Mouse (Mus musculus) limb, embryonic 15.5 days (tissue): ENCODE results near the gene L3mbtl4. TPM values are rescaled to one million over a fixed set of nuclear protein-coding genes. Genes with fewer than 3 reads are reported as not detected.

ENCODE experiments used
- ATAC-seq: fragments of 200-750 bp; cut with Nextera tagmentation; 2 replicates; pipeline ENCODE4 v1.8.0; 2017; ENCODE audit warnings: low read depth, moderate TSS enrichment; ENCODE audit not compliant: insufficient number of reproducible peaks, low FRiP score, low TSS enrichment
- H3K27ac ChIP-seq: fragments of 300-500 bp; sonication (generic); 2 replicates; pipeline ENCODE4 v1.5.1; 2015; ENCODE audit warnings: moderate library complexity, mild to moderate bottlenecking, inconsistent platforms
- H3K27me3 ChIP-seq: fragments of 300-500 bp; sonication (generic); 2 replicates; pipeline ENCODE4 v1.6.1; 2015; ENCODE audit warnings: inconsistent platforms
- H3K36me3 ChIP-seq: fragments of 300-500 bp; sonication (generic); 2 replicates; pipeline ENCODE4 v1.6.1; 2015; ENCODE audit warnings: inconsistent platforms
- H3K4me1 ChIP-seq: fragments of 300-500 bp; sonication (generic); 2 replicates; pipeline ENCODE4 v1.6.1; 2015; ENCODE audit warnings: inconsistent platforms
- H3K4me2 ChIP-seq: fragments of 300-500 bp; sonication (generic); 2 replicates; pipeline ENCODE4 v1.6.1; 2015; ENCODE audit warnings: mild to moderate bottlenecking, inconsistent platforms
- H3K4me3 ChIP-seq: fragments of 300-500 bp; sonication (generic); 2 replicates; pipeline ENCODE4 v1.5.1; 2015; ENCODE audit warnings: mild to moderate bottlenecking, inconsistent platforms
- H3K9ac ChIP-seq: fragments of 300-500 bp; sonication (generic); 2 replicates; pipeline ENCODE4 v1.6.1; 2015; ENCODE audit warnings: inconsistent platforms
- H3K9me3 ChIP-seq: fragments of 300-500 bp; sonication (generic); 2 replicates; pipeline ENCODE4 v1.6.1; 2016; ENCODE audit warnings: inconsistent platforms
- WGBS: fragments of 180-500 bp; shearing (Covaris S2); methylation state at CpG from one replicate; pipeline ENCODE4 v1.1.7; 2015; 5-methylcytosine and 5-hydroxymethylcytosine counted together
- polyA plus RNA-seq: library from polyadenylated mRNA; unstranded; fragments of >200 nt; fragmentation: Nextera tagmentation; extraction: Ambion mirVana; gene quantifications from 2 replicates; pipeline ENCODE4 v1.2.1, GENCODE M21; 2015

Gene L3mbtl4
- 0.13 and 0.24 TPM in 2 replicates for polyA plus RNA-seq

- no peak for ATAC-seq
- peak within 1 kb of the TSS; percentile 43 for H3K4me3 ChIP-seq
- peaks cover 18% of the 10 kb centered on the region for H3K27me3 ChIP-seq
- no peak within 1 kb of the TSS for H3K27ac ChIP-seq
- WGBS: under 1% methylated on average over 28 of the region's 29 CpGs
- 0 out of 2 replicates have a peak within 1 kb of the TSS, but pooled peaks have one; percentile 20 for H3K9ac ChIP-seq
- H3K9me3 ChIP-seq: no peaks in the 10 kb centered on the region
- H3K4me1 ChIP-seq: peaks cover 9% of the 10 kb centered on the region
- no peaks in the 10 kb centered on the region for H3K36me3 ChIP-seq
- H3K4me2 ChIP-seq: peak within 1 kb of the TSS; percentile 94
Measured at GRCm38 (mm10) chr17:68273527-68273926, at the start of gene L3mbtl4. L3mbtl4 (plus strand) TSS chr17:68273797.

GRCm38 (mm10) chr17:68230484-68230883, 43.1 kb upstream of the L3mbtl4 start:
- Histone ChIP-seq H3K4me1 (no peaks in the 10 kb centered on the region), H3K9ac (no peak overlapping the region), H3K27me3 (no peaks in the 10 kb centered on the region), H3K27ac (no peak overlapping the region), H3K9me3 (no peaks in the 10 kb centered on the region), H3K36me3 (no peaks in the 10 kb centered on the region), H3K4me3 (no peak overlapping the region), H3K4me2 (no peak overlapping the region)
- 43% methylated on average over 4 of the region's 4 CpGs for WGBS
- no peak for ATAC-seq

DNA sequence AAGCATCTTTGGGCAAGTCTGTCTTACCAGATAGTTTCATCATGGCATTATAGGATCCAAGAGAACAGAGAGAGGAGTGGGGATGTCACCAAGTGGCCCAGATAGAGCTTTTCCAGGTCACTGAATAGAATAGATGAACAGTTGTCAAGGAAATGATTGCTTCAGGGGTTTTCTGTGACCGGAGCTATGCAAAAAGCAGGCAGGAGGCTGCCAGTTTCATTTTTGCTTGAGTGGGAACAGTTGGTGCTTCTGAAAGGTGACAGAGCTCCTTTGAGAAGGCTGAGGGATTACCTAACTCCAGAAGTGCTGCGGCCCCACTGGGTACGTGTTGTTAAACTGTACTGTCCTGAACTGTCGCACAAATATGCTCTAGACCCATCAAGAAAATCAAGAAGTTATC, 38.2 kb upstream of the L3mbtl4 start:
- no peak for ATAC-seq
- Histone ChIP-seq H3K4me3 (no peak overlapping the region), H3K27ac (no peak overlapping the region), H3K9ac (no peak overlapping the region), H3K4me1 (no peaks in the 10 kb centered on the region), H3K36me3 (no peaks in the 10 kb centered on the region), H3K9me3 (no peaks in the 10 kb centered on the region), H3K27me3 (no peaks in the 10 kb centered on the region), H3K4me2 (no peak overlapping the region)
- 78% methylated on average over 4 of the region's 4 CpGs for WGBS

- Histone ChIP-seq H3K27me3 (no peaks in the 10 kb centered on the region), H3K27ac (no peak overlapping the region), H3K9ac (no peak overlapping the region), H3K36me3 (no peaks in the 10 kb centered on the region), H3K9me3 (no peaks in the 10 kb centered on the region), H3K4me2 (no peak overlapping the region), H3K4me1 (no peaks in the 10 kb centered on the region), H3K4me3 (no peak overlapping the region)
- WGBS: 84% methylated on average over 12 of the region's 12 CpGs
- ATAC-seq: no peak
Measured at GRCm38 (mm10) chr17:68236992-68237391, 36.6 kb upstream of the L3mbtl4 start.

GRCm38 (mm10) chr17:68240171-68240570, 33.4 kb upstream of the L3mbtl4 start:
- Histone ChIP-seq H3K4me2 (no peak overlapping the region), H3K4me1 (no peaks in the 10 kb centered on the region), H3K9ac (no peak overlapping the region), H3K27me3 (no peaks in the 10 kb centered on the region), H3K4me3 (no peak overlapping the region), H3K9me3 (no peaks in the 10 kb centered on the region), H3K36me3 (no peaks in the 10 kb centered on the region), H3K27ac (no peak overlapping the region)
- ATAC-seq: no peak
- 78% methylated on average over 2 of the region's 2 CpGs for WGBS

DNA sequence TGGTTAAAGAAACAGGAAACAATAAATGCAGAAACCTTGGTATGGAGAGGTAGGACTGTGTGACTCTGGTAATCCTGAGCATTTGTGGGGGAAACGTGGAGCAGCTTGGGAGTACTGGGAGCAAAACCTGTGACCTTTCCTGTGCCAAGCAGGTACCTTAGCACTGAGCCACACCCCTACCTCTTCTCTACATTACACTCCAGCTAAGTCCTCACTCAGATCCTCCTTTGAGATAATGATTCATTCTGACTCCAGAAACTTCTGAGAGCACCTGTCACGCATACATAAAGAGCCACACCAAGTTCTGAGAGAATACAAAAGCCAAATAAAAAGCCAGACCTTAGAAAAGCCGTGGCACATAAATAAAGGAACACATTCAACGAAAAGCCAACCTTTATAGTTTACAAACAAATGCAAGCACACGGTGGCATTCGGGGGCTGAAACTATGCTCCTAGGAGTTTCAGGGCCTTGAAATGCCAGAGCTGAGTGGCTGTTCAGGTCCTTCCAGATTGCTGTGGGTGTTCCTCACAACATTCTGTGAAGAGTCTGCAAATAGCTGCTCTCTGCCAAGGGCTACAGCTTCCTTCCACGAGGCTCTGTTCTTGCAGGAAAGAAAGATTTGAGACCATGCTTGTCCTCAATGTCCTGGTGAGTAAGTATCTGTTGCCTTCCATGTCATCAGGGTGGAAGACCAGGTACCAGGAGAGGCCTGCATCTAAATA, 8.6 kb upstream of the L3mbtl4 start:
- Histone ChIP-seq H3K27me3 (no peaks in the 10 kb centered on the region), H3K4me2 (no peak overlapping the region), H3K9ac (no peak overlapping the region), H3K9me3 (no peaks in the 10 kb centered on the region), H3K36me3 (no peaks in the 10 kb centered on the region), H3K4me1 (no peaks in the 10 kb centered on the region), H3K27ac (no peak overlapping the region), H3K4me3 (no peak overlapping the region)
- WGBS: 65% methylated on average over 7 of the region's 7 CpGs
- ATAC-seq: no peak

DNA sequence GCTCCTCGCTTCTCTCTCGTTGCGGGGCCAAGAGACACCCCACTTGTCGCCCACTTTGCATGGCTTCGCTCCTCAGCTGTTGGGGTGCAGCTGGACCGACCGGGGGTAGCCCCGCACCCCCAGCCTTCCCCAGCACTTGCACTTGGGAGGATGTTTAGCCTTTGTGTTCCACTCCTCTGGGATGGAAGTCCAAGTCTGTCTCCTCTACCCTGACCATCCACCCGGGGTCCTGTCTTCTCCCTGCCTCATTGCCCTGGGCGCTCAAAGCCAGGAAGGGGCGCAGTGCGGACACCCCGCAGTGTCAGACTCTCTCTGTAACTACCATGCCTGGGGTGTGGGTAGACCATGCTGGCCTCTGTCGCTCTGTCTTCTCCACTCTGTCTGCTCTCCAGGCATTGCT, 357 bp downstream of the L3mbtl4 start:
- no peaks in the 10 kb centered on the region for H3K36me3 ChIP-seq
- 0 out of 2 replicates have a peak overlapping the region, but pooled peaks have one; percentile 20 for H3K9ac ChIP-seq
- no peak for ATAC-seq
- peaks cover 18% of the 10 kb centered on the region for H3K27me3 ChIP-seq
- peaks cover 9% of the 10 kb centered on the region for H3K4me1 ChIP-seq
- WGBS: 20% methylated on average over 13 of the region's 14 CpGs
- H3K4me3 ChIP-seq: peak overlapping the region; percentile 43
- H3K27ac ChIP-seq: no peak overlapping the region
- peak overlapping the region; percentile 94 for H3K4me2 ChIP-seq
- no peaks in the 10 kb centered on the region for H3K9me3 ChIP-seq

- Histone ChIP-seq H3K27me3 (peaks cover 18% of the 10 kb centered on the region), H3K36me3 (no peaks in the 10 kb centered on the region), H3K9me3 (no peaks in the 10 kb centered on the region), H3K4me2 (no peak overlapping the region), H3K9ac (no peak overlapping the region), H3K4me3 (no peak overlapping the region), H3K4me1 (peaks cover 9% of the 10 kb centered on the region), H3K27ac (no peak overlapping the region)
- 62% methylated on average over 2 of the region's 2 CpGs for WGBS
- ATAC-seq: no peak
Measured at GRCm38 (mm10) chr17:68275138-68275537, 1.5 kb downstream of the L3mbtl4 start.

GRCm38 (mm10) chr17:68280915-68281314, 7.3 kb downstream of the L3mbtl4 start:
- Histone ChIP-seq H3K4me1 (no peaks in the 10 kb centered on the region), H3K27ac (no peak overlapping the region), H3K4me3 (no peak overlapping the region), H3K36me3 (no peaks in the 10 kb centered on the region), H3K9ac (no peak overlapping the region), H3K27me3 (no peaks in the 10 kb centered on the region), H3K4me2 (no peak overlapping the region), H3K9me3 (no peaks in the 10 kb centered on the region)
- ATAC-seq: no peak
- WGBS: 79% methylated on average over 2 of the region's 2 CpGs

DNA sequence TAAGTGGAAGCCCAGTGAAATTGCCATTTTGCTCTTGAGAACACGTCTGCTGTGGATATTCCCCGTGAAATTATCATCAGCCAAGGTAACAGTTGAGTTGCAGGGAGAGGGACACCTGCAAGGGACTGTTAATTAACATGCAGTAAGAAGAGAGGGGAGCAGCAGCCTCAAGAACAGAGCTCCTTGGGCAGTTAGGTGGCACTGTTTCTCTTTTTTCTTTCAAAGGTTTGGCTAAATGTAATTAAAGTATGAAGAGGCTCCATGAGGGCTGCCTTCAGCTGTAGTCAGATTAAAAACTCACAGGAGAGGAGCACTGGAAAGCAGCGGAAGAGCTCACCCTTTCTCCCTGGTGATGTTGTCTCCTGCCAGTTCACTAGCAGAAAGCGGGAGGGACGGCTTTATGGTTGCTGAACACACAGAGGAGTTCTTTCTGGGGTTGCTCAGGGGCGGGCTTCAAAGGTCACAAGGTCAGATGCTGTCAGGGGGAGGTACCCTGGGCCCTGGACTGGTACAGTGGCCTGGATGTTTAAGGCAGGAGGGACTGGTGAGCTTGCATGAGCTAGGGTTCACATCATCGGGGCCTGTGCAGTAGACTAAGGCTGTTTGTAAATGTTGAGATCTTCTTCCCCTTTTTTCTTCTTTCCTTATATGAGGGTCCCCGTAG, 11.7 kb downstream of the L3mbtl4 start:
- no peak overlapping the region for H3K9ac ChIP-seq
- WGBS: 35% methylated on average over 8 of the region's 8 CpGs
- H3K4me3 ChIP-seq: no peak overlapping the region
- no peaks in the 10 kb centered on the region for H3K27me3 ChIP-seq
- no peak overlapping the region for H3K27ac ChIP-seq
- H3K4me1 ChIP-seq: no peaks in the 10 kb centered on the region
- ATAC-seq: no peak
- no peaks in the 10 kb centered on the region for H3K9me3 ChIP-seq
- no peak overlapping the region for H3K4me2 ChIP-seq
- no peaks in the 10 kb centered on the region for H3K36me3 ChIP-seq

DNA sequence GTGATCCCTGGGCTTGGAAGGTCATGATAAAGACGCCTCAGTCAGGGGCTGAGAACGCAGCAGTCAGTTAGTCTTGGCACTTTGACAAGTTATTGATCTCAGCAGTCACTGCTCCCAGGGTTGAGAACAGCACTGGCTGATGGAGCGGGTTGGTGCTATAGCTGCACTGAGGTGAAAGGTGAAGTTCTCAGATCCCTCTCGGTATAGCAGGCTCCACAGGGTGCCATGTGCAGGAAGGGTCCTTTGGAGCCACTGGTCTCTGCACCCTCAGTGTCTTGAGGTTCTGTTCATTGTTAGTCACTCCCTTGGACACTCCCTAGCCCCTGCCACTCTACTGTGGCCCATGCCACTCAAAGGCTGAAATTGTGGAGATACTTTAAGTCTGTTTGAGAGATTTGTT, 14.5 kb downstream of the L3mbtl4 start:
- Histone ChIP-seq H3K36me3 (no peaks in the 10 kb centered on the region), H3K4me3 (no peak overlapping the region), H3K9ac (no peak overlapping the region), H3K27me3 (no peaks in the 10 kb centered on the region), H3K9me3 (no peaks in the 10 kb centered on the region), H3K27ac (no peak overlapping the region), H3K4me2 (no peak overlapping the region), H3K4me1 (0 out of 2 replicates have a peak, but pooled peaks cover 5% of the 10 kb centered on the region)
- ATAC-seq: no peak; the same call in 1 of the 2 replicates
- WGBS: 83% methylated on average over 4 of the region's 4 CpGs

DNA sequence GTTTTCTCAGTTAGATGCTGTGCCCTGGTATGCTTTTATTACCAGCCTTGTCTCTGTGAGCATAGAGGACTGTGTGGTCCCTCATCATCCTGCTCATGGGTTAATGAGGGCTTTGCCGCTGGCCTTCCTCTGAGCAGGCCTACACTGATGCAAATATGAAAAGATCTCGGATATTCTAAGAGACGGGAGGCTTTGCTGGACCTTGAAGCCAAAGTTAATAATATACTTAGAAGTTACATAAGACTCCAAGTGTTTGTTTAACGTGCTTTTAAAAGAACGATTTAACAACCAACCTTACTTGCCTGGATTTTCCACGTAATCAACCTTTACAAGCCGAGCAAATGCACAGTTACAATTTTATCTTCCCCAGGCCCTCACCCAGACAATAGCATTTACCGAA, 15.1 kb downstream of the L3mbtl4 start:
- Histone ChIP-seq H3K4me3 (no peak overlapping the region), H3K36me3 (no peaks in the 10 kb centered on the region), H3K9me3 (no peaks in the 10 kb centered on the region), H3K4me2 (no peak overlapping the region), H3K27me3 (no peaks in the 10 kb centered on the region), H3K27ac (no peak overlapping the region), H3K9ac (no peak overlapping the region), H3K4me1 (0 out of 2 replicates have a peak, but pooled peaks cover 5% of the 10 kb centered on the region)
- 44% methylated on average over 8 of the region's 8 CpGs for WGBS
- ATAC-seq: no peak
